Mouse (Mus musculus) heart, adult 2 months (tissue): ENCODE measurements around the gene Agap2.

Experiments
- CTCF ChIP-seq: fragments of 200-600 bp; IDR thresholded peaks from 2 replicates; pipeline ENCODE4 v1.8.1; 2022; ENCODE audit warnings: antibody characterized with exemption, mild to moderate bottlenecking, moderate library complexity
- EP300 ChIP-seq: fragments of 200-500 bp; IDR thresholded peaks from 2 replicates; pipeline ENCODE4 v1.6.1; 2011; ENCODE audit warnings: low read depth, low read length, control low read depth; ENCODE audit not compliant: insufficient read depth
- POLR2A ChIP-seq: fragments of 200-500 bp; IDR thresholded peaks from 2 replicates; pipeline ENCODE4 v1.6.1; 2011; ENCODE audit warnings: mild to moderate bottlenecking, low read depth, low read length, control low read depth; ENCODE audit not compliant: insufficient read depth

DNA sequence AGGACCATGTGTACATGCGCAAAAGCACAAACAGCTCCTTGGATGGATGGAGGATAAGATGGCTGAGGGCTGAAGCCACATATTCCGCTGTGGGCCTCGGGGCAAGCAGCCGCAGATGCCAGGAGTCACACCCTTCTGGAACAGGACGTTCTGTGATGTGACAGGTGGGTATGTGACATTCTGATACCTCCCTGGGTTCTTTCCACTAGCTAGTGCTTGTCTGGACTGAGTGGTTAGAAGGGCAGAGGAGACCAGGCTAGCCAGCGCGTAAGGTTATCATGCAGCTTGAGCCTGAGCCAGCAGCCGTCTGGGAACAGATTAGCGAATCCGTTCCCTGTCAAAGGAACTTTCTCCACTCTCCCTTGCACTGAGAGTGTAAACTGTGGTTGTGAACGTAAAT lies 65.9 kb downstream of the Agap2 start:
- TF ChIP-seq CTCF (no peak), POLR2A (no peak), EP300 (no peak)
